Mouse (Mus musculus): ENCODE results near the gene Myg1.

Gene Myg1

DNA sequence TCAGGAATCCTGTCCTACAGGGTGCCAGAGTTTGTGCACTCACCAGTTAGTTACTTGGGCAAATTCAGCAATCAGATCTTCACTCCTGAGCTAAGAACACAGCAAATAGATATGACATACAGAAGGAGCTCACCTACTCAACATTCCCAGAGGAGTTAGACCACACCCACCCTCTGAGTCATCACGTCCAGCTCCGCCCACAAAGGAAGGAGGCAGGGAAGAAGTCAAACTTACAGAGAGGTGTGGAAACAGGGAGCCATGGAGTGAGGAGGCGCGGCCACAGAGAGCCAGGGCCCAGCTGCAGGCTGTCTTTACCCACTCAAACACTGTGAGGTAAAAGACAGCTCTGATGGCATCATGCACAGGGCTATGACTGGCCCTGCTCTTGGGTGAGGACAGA lies 14.9 kb downstream of the Myg1 start:
- no peak for DNase-seq (ENCODE audit: low read depth)

DNA sequence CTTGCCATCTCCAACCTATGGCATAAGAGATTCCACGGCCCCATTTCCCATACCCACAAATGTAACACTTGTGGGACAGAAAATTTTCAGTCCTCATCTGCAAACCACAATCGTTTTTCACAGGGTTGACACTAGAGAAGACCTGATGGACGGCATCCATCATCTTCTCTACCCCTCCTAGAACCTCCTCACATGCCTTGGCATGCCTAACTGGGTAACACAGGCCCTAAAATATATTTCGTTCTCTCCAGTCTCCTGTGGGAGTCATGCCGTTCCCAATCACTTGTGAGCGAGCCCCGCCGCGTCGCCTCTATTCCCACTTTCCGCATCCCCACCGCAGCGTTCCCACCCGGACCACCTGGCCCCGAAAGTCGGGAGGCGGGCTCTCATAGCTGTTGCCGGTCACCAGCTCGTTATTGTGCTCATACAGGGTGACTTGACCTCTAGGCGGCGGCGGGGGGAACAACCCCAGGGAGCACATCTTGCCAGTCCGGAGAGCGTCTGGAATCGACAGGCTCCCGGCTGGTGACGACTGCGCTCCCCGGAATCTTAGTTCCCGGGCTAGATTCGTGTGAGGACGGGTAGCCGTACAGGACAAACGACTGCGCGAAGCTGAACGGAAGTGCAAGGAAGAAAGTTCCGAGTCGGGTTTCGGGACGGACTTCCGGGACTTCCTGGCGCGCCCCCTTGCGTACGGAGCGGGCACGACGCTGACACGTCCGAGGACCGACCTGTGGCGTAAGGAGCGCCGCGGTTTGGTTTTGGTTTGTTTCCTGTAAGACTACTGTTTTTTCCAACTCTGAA lies 18.8 kb downstream of the Myg1 start, which contains the start of gene Aaas:
Gene Aaas, minus strand, starts transcription at position 634 of the 804 bp plus-strand sequence.
- DNase-seq (ENCODE audit: low read depth): peak; percentile 96

DNA sequence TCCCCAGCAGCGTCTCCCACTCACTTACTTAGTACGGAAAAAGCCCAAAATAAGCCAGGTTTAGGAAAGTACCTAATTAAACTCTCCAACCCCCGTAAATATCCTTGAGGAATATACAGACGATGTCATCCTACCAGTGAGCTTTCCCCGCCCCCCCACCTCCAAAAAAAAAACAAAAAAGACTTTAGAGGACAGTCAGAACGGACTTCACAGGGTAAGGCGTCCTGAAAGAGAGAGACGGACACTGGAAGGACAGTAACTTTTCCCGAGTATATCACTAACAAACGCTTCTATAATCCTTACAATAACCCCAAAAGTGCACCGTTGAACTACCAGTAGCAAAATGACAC lies 19.4 kb downstream of the Myg1 start:
- DNase-seq (ENCODE audit: low read depth): no peak

DNA sequence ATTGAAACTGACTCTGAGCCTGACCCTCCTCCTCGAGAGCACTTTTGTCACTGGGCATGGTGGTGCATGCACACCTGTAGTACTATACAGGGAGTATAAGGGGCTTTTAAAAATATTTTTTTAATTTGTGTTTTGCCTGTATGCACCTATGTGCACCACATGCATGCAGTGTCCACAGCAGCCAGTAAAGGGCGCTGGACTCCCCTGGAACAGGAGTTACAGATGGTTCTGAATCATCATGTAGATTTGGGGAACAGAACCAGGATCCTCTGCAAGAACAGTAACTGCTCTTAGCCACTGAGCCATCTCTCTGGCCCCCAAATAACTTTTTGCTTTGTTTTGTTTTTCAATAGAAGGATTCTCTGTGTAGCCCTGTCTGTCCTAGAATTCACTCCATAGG lies 20.7 kb downstream of the Myg1 start:
- DNase-seq (ENCODE audit: low read depth): no peak

DNA sequence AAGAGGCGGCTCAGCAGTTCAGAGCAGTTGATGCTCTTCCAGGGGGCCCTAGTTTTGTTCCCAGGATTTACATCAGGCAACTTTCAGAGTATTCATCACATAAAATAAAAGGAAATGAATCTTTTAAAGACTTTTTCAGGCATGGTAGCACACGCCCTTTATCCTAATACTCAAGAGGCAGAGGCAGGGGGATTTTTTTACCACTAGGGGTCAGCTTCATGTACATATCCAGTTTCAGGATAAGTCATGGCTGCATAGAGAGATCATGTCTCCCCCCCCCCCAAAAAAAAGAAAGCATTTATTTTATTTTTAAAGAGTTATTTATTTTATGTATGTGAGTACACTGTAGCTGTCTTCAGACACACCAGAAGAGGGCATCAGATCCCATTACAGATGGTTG lies 22.5 kb downstream of the Myg1 start:
- DNase-seq (ENCODE audit: low read depth): no peak

DNA sequence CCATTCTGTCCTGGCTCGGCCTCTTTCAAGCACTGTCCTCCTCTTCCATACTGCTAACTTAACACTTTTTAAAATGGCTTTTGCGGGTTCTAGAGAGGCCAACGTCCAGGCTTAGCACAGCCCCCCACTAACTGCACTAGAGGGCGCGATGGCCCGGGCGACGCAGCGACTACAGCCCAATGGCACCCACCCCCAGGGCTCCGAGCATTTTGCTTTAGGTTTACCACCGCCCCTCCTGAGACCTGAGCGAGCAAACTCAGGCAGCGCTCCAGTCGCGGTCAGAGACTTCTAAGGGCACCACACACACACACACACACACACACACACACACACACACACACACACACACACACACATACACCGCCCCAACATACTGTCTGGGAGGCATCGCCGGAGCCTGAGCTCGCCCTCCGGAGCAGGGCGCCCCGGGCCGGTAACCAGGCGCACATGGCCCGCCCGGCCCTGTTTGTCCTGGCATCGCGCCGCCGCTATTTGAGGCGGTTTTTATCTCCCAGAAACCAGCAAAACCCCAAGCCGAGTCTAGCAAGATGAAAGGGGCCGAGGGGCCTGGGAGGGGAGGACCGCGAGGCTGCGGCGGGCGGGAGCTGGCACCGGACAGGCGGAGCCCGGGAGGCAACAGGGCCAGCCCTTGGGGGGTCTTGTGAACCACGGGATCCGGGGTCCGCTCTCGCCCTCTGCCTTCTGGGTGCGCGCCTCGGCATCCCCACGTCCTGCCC lies 23.8 kb downstream of the Myg1 start:
- DNase-seq (ENCODE audit: low read depth): peak; percentile 48

DNA sequence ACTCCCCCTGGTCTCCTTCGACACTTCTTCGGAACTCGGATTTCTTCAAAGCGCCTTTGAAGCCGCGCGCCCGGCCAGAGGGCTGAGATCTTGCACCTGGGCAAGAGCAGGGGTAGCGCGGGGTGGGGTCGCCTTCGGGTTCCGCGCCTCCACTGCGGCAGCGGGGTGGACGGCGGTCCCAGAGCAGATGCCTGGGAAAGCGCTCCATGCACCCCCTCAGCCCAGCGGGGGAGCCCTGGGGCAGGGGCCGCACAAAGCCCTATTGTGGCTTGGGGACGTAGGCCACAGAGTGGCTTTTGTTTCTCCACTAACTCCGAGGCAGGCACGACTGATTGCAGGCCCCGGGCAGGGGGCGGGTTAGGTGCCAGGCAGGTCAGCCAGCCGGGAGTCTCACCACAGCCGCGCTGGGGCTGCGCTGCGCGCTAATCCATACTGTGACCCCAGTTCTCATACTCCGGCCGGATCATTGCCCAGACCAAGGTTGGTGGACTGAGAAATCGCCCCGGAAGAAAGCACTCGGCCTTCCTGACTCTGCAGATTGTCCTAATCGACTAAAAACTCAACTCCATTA lies 24.4 kb downstream of the Myg1 start:
- DNase-seq (ENCODE audit: low read depth): no peak

DNA sequence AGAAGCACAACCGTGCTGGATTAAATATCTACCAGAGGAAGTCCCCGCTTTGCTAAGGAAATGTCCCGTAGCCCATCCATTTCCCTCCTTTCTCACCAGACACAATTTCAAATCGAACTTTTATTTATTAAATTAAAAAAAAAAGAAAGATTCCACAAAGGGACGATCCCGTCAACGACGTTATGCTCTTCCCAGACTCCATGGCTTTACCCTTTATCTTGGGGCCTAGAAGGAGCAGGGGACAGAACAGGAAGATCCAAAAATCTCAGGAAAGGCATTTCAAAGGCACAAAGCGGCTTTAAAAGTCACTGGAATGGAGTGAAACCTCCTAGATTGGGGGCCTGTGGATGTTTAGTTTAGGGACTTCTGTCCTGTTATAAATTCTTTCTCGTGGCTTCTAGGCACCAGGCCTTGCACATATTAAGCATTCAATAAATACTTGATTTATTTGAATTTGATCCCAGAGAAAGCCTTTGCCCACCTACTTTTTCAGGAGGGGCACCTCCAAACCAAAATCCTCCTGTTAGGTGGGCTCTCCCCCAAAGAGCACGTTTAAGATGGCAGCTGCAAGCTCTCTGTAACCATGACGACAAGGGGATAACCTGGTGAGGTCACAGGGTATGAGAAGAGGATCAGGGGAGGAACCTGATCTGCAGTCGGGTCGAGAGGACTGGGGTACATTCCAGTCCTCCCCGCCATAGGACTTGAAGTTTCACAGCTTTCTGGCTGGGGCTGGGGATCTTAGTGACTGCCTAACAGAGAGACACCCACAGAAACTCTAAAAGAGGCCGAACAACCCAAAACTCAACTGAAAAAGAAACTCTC lies 25.2 kb downstream of the Myg1 start:
- no peak for DNase-seq (ENCODE audit: low read depth)

DNA sequence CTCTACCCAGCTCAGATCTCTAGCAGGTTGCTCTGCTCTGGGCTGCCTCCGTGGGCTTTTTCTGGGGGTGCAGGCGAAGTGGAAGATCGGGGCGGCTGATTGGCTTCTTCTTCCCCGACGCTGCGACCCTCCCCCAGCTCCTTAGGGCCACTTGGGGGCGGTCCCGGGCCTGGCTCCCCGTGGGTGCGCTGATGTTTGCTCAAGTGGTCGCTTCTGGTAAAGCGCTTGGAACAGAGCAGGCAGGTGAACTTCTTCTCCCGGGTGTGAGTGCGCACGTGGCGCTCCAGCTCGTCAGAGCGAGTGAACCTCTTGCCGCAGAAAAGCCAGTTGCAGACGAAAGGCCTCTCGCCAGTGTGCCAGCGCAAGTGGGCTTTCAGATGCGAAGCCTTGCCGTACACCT lies 26.6 kb downstream of the Myg1 start:
- DNase-seq (ENCODE audit: low read depth): no peak

DNA sequence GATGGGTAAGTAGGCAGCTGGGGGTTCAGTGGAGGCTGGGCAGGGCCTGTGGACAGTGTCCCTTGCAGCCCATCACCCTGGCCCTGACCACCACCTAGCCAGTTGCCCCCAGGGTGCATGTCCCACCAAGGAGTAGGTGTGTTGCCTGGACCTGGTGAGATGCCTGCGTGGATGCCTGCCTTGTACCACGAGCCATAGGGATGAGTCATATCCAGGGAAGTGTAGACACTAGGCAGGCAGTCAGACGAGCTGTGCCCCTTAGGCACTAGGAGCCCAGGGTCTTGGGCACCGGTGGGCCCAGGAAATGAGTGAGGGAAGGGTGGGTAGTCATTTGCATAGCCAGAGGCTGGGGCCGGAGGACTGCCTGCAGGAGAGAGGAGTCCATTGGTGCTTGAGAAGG lies 27.3 kb downstream of the Myg1 start:
- DNase-seq (ENCODE audit: low read depth): no peak

DNA sequence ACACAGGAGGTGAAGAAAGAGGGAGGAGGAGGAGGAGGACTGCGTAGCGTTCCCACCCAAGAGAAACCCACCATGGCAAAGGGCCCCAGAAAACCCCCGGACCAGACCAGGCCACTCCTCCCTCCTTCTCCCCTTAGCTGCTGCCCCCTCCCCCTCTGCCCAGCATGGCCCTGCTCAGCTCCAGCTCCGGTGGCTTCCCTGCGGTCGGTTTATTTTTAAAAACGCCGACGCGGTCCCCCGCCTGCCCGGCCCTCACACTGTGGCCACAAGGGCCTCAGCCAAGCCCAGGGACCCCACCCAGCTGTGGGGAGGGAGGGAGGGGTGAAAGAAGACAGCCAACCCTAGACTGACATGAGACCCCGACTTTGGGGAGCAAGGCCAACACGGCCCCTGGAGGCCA lies 31.1 kb downstream of the Myg1 start:
- DNase-seq (ENCODE audit: low read depth): no peak

DNA sequence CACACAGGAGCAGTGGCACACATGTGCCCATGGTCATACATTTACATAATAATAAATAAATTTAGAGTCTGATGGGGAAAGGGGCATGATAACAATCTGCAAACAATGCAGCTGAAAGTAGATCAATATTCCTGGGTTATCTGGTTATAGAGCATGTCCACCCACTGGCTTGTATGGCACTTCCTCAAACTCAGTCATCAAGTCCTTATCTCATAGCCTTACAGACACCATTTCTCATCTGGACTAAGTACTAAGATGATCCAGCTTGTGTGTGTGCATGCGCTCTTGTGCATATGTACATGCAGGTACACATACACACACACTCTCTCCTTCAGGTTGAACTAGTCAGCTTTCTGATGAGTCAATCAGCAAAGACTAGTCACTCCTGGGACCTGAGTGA lies 33.2 kb downstream of the Myg1 start:
- no peak for DNase-seq (ENCODE audit: low read depth)

DNA sequence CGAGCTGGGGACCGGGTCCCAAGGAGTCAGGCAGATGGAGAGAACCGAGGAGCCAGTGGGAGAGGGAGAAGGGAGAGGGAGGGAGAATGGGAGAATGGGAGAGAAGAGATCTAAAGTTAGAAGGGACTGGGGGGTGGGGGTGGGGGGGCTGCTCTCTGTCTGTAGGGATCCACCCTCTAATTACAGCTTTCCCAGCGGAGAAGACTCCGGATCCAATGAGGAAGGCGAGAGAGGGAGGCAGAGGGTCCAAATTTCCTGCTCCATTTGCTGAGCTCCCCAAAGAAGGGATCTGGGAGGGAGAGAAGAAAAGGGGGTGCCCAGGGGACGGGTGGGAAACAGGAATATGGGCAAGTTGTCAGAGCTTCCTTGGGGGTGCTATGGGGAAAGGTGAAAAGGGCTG lies 34.7 kb downstream of the Myg1 start:
- no peak for DNase-seq (ENCODE audit: low read depth)

DNA sequence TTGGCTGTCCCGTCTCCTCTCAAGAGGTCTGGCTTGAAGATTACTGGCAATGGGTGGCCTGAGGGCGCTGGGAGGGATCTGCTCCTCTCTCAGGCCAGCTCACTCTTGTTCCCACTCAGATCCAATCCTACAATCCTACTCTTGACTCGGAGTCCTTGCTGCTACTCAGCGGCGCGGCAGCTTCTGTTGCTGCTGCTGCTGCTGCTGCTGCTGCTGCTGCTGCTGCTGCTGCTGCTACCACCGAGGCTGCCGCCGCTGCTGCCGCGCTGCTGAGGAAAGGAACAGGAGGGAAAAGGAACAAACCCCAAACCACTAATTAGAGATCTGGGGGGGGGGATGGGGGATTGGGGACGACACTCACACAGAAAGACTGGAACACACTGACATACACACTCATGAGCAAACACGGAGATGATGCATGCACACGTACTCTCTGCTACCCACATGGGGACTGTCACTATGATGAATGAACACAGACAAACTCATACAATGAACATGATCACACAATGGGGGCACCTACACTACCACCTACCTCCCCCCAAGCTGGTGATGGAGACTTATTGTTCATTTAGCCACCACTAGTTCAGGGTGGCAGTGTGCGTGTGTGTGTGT lies 35.3 kb downstream of the Myg1 start, which contains the start of gene Sp7:
Gene Sp7, minus strand, starts transcription at position 450 of the 612 bp plus-strand sequence.
- DNase-seq (ENCODE audit: low read depth): no peak

DNA sequence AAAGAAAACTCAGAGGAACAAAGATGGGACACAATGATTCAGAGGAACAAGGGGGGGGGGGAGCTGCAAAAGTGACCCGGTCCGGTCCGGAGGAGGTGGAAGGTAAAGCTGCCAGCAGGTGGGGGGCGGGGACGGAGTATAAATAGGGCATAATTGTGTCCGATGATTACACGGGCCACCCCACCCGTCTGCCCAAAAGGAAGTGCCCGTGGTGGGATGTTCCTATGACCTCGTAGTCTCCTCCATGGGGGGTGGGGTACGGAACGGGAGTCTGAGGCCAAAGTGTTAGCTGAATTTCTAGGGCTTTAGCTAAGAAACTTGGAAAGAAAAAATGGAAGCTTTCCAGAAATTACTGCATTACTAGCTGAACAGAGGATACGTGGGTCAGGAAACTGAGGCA lies 38.5 kb downstream of the Myg1 start:
- no peak for DNase-seq (ENCODE audit: low read depth)

DNA sequence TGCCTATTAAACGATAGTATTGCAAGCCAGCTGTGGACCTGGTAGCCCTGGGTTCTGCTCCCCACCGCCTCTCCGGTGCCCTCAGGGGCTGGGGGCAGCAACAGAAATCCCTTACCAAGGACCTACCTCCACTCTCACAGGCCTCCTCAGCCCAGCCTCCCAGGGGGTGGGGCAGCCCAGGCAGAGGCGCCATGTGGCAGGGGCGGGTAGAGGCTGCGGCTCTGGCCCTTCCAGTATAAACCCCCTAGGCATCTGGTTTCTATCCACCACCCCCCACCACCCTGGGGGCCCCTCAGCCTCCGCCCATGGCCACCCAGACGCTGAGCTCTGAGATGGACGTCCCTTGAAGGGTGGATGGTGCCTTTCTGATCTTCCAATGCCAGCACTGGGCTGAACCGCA lies 39.2 kb downstream of the Myg1 start:
- no peak for DNase-seq (ENCODE audit: low read depth)

DNA sequence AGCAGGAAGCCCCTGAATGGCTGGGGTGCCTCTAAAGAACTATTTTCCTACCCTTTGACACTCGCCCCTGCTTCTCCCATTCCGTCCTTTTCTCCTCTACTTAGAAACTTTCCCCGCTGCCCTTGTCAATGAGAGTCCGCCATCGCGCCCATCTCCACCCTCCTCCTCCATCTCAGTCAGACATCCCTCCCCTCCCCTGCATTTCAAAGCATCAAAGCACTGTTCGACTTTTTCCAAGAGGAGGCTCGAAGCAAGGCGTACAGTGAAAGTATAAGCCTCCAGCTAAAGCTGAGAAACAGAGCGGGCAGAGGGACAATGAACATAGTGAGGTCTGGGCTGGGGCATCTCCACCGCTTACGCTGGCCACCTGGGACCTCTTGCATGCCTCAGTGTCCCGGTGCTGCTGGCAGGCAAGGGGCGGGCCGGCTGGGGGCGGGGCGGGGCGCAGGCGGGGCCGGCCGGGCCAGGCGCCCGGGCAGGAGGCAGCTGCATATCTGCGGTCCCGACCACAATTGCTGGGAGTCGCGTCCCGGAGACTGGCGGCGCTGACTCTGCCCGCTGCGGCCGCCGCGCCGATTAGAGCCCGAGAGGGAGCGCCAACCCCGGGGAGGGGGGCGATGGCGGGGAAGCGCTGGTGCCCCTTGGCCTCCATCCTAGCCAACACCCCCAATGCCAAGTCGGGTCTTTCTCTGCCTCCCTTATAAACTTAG lies 45.1 kb downstream of the Myg1 start:
- no peak for DNase-seq (ENCODE audit: low read depth)

DNA sequence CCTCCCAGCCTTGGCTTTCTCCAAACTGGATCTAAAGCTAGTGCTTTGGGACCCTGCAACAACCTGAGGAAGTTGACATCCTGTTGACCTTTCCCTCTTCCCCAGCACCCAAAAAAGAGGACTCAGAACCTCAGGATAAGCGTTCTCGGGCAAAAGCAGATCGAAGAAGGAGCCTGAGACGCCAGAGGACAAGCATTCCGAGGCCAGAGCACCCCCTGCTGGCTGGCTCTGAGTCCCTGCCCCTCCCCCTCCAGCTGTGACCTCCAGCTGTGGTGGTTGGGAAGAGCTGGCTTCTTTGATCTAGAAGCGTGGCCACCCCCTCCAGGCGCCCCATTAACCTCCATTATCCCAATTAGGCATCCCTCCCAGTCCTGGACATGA lies 45.6 kb downstream of the Myg1 start:
- peak; percentile 86 for DNase-seq (ENCODE audit: low read depth)

DNA sequence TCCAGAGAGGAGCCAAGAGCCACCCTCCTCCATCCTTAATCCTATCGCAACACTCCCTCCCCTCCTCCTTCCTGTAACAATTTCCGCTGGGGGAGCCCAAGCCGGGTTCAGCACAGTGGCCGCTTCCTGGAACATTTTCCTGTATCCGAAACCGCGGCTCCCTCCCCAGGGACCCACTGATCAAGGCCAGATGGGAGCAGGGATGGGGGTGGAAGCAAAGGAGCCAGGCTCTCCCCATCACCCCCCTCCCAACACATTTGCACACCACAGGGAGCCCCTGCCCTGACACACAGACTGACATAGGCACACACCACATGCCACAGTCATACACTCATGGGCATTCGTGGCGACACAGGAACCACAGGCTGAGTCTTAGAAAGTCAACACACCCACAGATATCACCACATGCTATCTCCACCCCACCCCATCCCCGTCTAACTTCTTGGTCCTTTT lies 46.3 kb downstream of the Myg1 start:
- DNase-seq (ENCODE audit: low read depth): peak; percentile 45

DNA sequence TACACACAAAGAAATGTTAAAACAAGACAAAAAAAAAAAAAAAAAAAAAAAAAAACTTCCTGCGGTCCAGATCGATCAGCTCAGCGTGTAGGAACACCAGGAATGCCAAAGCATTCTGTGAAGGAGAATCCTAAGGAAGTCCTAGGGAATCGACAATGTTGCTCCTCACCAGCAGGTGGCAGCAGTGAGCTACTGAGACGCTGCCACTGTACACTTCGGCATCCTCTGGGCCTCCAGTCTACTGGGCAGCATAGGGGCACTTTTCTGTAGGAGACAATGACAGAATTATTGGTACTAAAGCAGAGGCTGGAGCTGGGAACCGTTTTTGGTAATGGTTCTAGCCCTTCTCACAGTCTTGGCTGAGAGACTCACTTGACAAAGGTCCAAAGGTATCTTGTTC lies 50.1 kb downstream of the Myg1 start:
- DNase-seq (ENCODE audit: low read depth): peak; percentile 83

DNA sequence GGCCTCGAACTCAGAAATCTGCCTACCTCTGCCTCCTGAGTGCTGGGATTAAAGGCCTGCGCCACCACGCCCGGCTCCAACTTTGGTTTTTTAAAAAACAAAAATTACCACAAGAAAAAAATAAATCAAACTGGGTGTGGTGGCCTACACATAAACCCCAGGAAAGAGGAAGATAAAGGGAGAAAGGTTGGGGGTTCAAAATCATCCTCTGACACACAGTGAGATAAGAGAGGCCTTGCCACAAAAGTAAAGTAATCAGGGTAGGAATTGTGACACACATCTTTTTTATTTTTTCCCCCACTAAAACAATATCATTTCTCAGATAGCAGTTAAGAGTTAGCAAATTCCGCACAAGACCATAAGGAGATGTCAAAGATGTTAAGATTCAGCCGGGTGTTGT lies 52.2 kb downstream of the Myg1 start:
- DNase-seq (ENCODE audit: low read depth): no peak
